Mouse (Mus musculus) hindbrain, embryonic 10.5 days (tissue): Measurements from ENCODE around the gene Nipbl. TPM values are rescaled to one million over a fixed set of nuclear protein-coding genes. Genes with fewer than 3 reads are reported as not detected.
A peak's percentile ranks its signal among the peaks of the same experiment; 100 is the strongest.
"Not testable (repeated sequence)": the region's sequence is repeated elsewhere in the genome, so short reads cannot be mapped to it uniquely, and the experiment has no call there.

Experiments
- DNase-seq: peaks from one replicate; pipeline ENCODE4 v3.0.0-alpha.2; 2017; ENCODE audit warnings: low spot score
- H3K27ac ChIP-seq: fragments of 300-500 bp; sonication (generic); 2 replicates; pipeline ENCODE4 v1.5.1; 2016; ENCODE audit warnings: mild to moderate bottlenecking, moderate library complexity
- H3K27me3 ChIP-seq: fragments of 300-500 bp; sonication (generic); 2 replicates; pipeline ENCODE4 v1.6.1; 2016; ENCODE audit warnings: mild to moderate bottlenecking; ENCODE audit not compliant: poor library complexity, insufficient read depth, severe bottlenecking
- H3K36me3 ChIP-seq: fragments of 300-500 bp; sonication (generic); 2 replicates; pipeline ENCODE4 v1.6.1; 2016; ENCODE audit warnings: mild to moderate bottlenecking, moderate library complexity
- H3K4me1 ChIP-seq: fragments of 300-500 bp; sonication (generic); replicated peaks from 2 replicates; pipeline ENCODE4 v1.6.1; 2016; ENCODE audit warnings: mild to moderate bottlenecking
- H3K4me3 ChIP-seq: fragments of 300-500 bp; sonication (generic); 2 replicates; pipeline ENCODE4 v1.5.1; 2016; ENCODE audit warnings: mild to moderate bottlenecking, moderate library complexity
- H3K9me3 ChIP-seq: fragments of 300-500 bp; sonication (generic); 2 replicates; pipeline ENCODE4 v1.6.1; 2016; ENCODE audit warnings: mild to moderate bottlenecking, moderate library complexity
- WGBS: fragments of 180-500 bp; shearing (Covaris S2); methylation state at CpG from one replicate; pipeline ENCODE4 v1.1.7; 2016; 5-methylcytosine and 5-hydroxymethylcytosine counted together
- polyA plus RNA-seq: library from polyadenylated mRNA; unstranded; fragments of >200 nt; fragmentation: Nextera tagmentation; extraction: Ambion mirVana; gene quantifications from 2 replicates; pipeline ENCODE4 v1.2.1, GENCODE M21; 2016

Nipbl gene
- 15.0 and 17.2 TPM in 2 replicates for polyA plus RNA-seq

DNA sequence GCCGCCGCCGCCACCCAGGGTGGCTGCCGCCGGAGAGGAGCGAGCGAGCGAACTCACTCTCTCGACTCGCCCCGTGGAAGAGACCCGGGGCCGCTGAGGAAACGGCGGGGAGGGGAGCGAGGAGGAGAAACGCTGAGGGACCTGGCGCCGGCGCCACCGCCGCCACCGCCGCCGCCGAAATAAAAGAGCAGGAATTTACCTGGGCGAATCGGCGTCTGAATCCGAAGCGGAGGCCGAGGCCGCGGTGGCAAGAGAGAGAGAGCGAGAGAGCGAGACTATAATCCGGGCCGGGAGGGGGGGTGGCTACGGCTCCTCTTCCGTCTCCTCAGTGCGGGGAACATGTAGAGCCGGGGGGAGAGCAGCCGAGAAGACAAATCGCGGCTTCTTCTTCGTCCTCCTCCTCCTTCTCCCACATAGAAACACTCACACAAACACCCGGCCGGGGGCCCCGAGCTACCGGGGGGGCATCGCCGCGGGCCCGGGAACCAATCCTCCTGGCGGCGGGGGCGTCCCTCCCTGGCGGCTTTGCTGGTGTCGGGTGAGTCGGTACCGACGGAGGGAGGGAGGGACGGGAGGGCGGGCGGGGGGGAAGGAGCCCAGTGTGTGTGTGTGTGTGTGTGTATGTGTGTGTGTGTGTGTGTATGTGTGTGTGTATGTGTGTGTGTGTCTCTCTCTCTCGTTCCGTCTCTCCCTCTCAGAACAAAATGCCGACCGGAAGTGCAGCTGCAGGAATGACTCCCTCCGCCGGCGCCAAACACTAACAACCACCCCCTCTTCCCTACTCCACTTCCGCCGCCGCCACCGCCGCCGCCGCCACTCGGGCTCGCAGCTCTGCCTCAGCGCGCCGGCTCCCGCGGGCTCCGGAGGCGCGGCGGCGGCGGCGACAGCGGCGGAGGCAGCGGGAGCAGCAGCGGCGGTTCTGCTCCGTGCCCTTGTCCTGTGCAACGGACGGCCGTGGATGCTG lies at the start of gene Nipbl:
Nipbl (minus strand) TSS at position 538 of the 964 bp plus-strand sequence.
- no peaks in the 10 kb centered on the region for H3K36me3 ChIP-seq
- WGBS: under 1% methylated on average over 87 of the region's 102 CpGs
- peaks cover 37% of the 10 kb centered on the region for H3K4me1 ChIP-seq
- DNase-seq: peak; percentile 93
- no peaks in the 10 kb centered on the region for H3K9me3 ChIP-seq
- H3K4me3 ChIP-seq: peak within 1 kb of the TSS; percentile 95
- no peaks in the 10 kb centered on the region for H3K27me3 ChIP-seq
- H3K27ac ChIP-seq: peak within 1 kb of the TSS; percentile 98

DNA sequence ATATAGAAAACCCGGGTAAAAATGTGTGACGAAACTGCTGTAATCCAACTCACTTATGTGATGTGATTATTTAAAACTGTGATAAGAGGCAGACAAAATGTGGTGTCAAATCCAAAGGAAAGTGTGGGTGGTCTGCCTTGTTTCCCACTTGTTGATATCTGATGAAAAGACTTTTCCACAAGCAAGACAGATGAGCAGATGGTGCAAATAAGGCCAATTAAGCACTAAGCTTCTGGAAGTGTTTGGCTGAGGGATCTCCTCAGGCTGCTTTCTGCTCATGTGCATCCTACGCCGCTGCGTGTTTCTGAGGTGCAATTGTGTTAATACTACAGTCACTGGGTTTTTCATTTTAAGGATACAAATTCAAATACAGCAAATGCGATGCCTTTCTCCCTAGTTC lies 41.0 kb upstream of the Nipbl start:
- no peak for DNase-seq
- H3K27me3 ChIP-seq: no peaks in the 10 kb centered on the region
- no peaks in the 10 kb centered on the region for H3K9me3 ChIP-seq
- no peaks in the 10 kb centered on the region for H3K36me3 ChIP-seq
- no peaks in the 10 kb centered on the region for H3K4me1 ChIP-seq
- WGBS: 87% methylated on average over 6 of the region's 6 CpGs
- no peak overlapping the region for H3K4me3 ChIP-seq
- no peak overlapping the region for H3K27ac ChIP-seq

DNA sequence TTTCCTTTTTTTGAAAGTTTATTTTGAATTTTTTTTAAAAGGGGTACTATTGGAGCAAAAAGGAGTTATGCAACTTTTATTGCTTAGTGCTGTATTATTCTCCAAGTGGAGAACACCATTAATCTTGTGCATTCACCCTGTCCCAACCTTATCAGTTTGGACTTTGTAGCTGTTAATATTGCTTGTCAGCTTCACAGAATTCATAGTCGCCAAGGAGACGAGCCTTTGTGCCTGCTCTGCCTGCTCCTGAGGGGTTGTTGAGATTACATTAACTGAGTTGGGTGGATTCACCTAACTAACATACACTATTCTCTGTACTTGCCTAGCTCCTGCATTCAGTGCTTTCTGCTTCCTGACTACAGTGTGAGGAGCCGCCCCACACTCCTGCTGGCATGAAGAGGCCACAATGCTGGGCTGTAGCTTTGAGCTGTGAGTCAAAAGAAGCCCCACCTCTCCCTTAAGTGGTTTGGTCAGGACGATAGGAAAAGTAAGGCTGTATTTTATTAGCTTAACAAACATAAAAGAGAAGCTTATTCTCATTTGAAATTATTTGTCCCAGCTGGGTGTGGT lies 24.8 kb upstream of the Nipbl start:
- Histone ChIP-seq H3K36me3 (no peaks in the 10 kb centered on the region), H3K4me1 (no peaks in the 10 kb centered on the region), H3K4me3 (no peak overlapping the region), H3K27me3 (no peaks in the 10 kb centered on the region), H3K9me3 (no peaks in the 10 kb centered on the region), H3K27ac (no peak overlapping the region)
- WGBS: 62% methylated on average over 4 of the region's 4 CpGs
- no peak for DNase-seq

DNA sequence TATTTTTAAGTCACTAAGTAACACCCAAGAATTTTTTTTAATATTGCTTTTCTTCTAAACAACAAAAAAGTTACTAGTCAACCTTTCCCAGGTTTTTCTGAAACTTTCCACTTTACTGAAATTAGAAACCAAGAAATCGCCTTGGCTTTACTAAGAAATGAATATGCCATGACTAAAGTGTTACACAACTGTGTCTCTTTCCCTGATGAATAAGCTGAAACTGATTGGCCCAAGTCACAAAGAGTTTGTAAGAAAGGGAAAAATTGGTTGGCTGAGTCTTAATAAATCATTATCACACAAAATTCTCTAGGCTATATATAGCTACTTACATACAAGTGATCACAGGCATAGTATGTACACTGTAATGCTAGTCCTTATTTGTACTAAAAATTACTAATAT lies 19.3 kb upstream of the Nipbl start:
- no peak overlapping the region for H3K27ac ChIP-seq
- H3K4me1 ChIP-seq: no peaks in the 10 kb centered on the region
- 87% methylated on average over 1 of the region's 1 CpGs for WGBS
- no peak overlapping the region for H3K4me3 ChIP-seq
- no peak for DNase-seq
- H3K36me3 ChIP-seq: no peaks in the 10 kb centered on the region
- no peaks in the 10 kb centered on the region for H3K9me3 ChIP-seq
- no peaks in the 10 kb centered on the region for H3K27me3 ChIP-seq

DNA sequence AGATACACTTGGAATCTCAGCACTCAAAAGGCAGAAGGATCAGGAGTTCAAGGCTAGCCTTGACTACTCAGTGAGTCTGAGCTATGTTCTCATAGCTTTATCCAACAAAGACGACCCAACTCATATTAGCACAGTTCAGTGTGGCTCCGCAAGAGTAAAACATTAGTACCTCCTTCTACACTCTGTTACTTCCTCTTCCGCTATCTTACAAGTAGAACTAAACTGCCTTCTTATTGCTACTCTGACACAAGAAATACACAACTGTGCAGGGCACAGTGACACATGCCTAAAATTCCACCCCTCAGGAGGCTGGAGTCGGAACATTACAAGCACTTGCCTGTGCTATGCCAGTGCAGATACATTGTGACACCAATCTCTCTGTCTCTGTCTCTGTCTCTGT lies 18.5 kb upstream of the Nipbl start:
- no peak overlapping the region for H3K4me3 ChIP-seq
- H3K36me3 ChIP-seq: no peaks in the 10 kb centered on the region
- WGBS: 93% methylated on average over 4 of the region's 4 CpGs
- no peaks in the 10 kb centered on the region for H3K9me3 ChIP-seq
- no peak for DNase-seq
- no peaks in the 10 kb centered on the region for H3K4me1 ChIP-seq
- H3K27ac ChIP-seq: no peak overlapping the region
- no peaks in the 10 kb centered on the region for H3K27me3 ChIP-seq

DNA sequence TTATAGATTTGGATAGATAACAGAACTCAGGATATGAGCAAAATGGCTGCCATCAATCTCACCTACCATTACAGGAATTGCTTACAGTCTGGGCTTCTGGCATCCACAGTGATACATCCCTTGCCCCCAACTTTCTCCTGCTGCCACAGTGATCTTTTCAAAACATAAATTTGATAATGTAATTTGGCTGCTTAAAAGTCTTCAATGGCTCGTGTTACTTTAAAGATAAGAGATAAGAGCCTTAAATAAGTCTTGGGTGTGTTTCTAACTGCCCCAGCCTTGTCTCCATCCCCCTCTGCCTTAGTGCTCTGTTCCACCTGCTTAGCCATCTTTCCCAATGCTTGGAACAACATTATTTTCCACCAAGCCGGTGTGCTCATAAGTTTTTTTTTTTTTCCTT lies 16.6 kb upstream of the Nipbl start:
- no peaks in the 10 kb centered on the region for H3K36me3 ChIP-seq
- no peak overlapping the region for H3K27ac ChIP-seq
- H3K9me3 ChIP-seq: no peaks in the 10 kb centered on the region
- 87% methylated on average over 2 of the region's 2 CpGs for WGBS
- no peak overlapping the region for H3K4me3 ChIP-seq
- no peaks in the 10 kb centered on the region for H3K27me3 ChIP-seq
- H3K4me1 ChIP-seq: no peaks in the 10 kb centered on the region
- no peak for DNase-seq

DNA sequence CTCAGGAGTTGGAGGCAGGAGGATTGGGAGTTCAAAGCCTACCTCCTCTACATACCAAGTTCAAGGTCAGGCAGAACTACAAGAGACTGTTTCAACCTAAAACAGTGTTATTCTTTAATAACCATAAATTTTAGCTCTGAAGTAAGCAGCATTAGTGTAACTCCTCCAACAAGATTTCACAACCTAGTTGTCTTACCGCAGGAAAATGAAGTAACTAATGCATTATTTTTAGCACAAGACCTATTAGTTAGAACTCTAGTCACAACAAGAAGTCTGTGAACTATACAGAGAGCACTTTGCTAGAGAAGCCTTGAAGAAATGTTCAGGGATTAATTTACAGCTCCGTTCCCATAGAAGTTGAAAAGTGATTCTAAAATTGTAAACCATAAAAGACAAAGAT lies 15.7 kb upstream of the Nipbl start:
- H3K27ac ChIP-seq: no peak overlapping the region
- no peaks in the 10 kb centered on the region for H3K36me3 ChIP-seq
- H3K4me1 ChIP-seq: no peaks in the 10 kb centered on the region
- H3K27me3 ChIP-seq: no peaks in the 10 kb centered on the region
- H3K9me3 ChIP-seq: no peaks in the 10 kb centered on the region
- no peak for DNase-seq
- H3K4me3 ChIP-seq: no peak overlapping the region
- 93% methylated on average over 2 of the region's 2 CpGs for WGBS

DNA sequence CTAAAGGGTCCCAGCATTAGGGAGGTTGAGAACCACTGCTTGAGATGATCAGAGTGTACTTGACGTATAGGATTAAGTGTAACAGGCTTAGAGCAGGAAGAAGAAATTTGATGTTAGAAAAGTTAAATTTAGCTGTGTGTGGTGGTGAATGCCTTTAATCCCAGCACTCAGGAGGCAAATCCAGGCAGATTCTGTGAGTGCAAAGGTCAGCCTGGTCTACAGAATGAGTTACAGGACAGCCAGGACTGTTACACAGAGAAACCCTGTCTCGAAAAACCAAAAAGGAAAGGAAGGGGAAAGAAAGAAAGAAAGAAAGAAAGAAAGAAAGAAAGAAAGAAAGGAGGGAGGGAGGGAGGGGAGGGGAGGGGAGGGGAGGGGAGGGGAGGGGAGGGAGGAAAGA lies 12.0 kb upstream of the Nipbl start:
- WGBS: 78% methylated on average over 2 of the region's 2 CpGs
- not testable (repeated sequence) for DNase-seq, H3K9me3 ChIP-seq, H3K36me3 ChIP-seq, H3K4me1 ChIP-seq, H3K27ac ChIP-seq, H3K27me3 ChIP-seq, H3K4me3 ChIP-seq

DNA sequence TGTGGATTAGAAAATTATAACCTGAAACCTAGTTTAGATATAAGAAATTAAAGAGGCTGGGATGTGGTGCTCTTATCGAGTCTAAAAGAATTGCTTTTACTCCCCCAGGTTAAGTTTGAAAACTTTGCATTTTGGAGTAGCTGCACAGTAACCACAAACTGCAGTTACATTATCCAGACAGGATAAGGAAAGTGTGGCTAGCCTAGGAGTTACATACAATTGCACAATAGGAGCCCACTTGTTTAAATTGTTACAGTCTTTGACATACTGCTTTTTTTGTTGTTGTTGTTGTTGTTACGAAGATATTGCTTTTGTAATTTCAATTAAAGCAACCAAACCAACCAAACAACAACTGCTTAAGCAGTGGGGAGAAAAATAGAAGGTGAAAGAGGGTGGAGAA lies 11.2 kb upstream of the Nipbl start:
- H3K27ac ChIP-seq: no peak overlapping the region
- H3K9me3 ChIP-seq: no peaks in the 10 kb centered on the region
- 90% methylated on average over 2 of the region's 2 CpGs for WGBS
- no peak overlapping the region for H3K4me3 ChIP-seq
- H3K4me1 ChIP-seq: no peaks in the 10 kb centered on the region
- DNase-seq: no peak
- H3K36me3 ChIP-seq: no peaks in the 10 kb centered on the region
- H3K27me3 ChIP-seq: no peaks in the 10 kb centered on the region

DNA sequence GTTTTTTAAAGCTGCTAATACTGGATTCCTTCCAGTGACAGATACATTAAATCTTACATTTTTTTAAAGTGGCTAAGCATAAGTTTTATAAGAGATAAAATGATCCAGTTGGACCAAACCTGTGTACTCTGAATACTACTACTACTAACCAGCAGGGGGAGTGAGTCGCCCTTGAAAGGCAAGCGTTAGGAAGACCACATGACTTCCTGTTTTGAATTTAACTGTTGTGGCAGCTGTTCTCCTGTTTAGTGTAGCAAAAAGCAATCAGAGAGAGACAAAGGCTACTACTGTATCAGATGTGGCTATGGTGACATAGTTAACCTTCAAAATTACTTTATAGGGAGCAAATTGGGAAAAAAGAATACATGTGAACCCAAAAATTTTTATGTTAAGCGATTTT lies 6.8 kb upstream of the Nipbl start:
- Histone ChIP-seq H3K27me3 (no peaks in the 10 kb centered on the region), H3K4me1 (peaks cover 20% of the 10 kb centered on the region), H3K27ac (no peak overlapping the region), H3K36me3 (no peaks in the 10 kb centered on the region), H3K4me3 (no peak overlapping the region), H3K9me3 (no peaks in the 10 kb centered on the region)
- WGBS: 39% methylated on average over 3 of the region's 3 CpGs
- DNase-seq: no peak

DNA sequence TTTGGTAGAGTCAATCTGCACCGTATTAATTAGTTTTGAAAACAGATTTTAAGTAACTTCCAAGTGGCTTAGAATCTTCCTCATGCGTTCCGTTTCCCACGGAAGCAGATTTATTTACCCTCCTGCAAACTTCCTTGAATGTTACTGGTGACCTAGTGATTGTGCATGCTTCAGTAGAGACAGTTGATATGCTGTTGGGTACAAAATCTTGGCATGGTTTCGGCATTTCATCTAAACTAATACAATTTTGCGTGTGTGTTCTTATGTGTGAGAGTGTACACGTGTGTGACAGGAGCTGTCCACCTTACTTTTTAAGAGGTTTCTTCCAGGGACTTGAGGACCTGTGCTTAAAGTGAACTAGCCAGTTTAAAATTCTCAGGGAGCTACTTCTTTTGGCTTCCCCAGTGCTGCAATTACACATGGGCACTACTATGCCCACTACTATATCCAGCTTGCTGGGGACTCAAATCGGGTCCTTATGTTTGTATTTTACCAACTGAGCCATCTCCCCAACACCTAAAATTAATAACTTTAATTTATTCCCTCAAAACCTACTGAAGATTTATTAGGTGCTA lies 3.0 kb upstream of the Nipbl start:
- Histone ChIP-seq H3K4me3 (peak overlapping the region; percentile 95), H3K27me3 (no peaks in the 10 kb centered on the region), H3K36me3 (no peaks in the 10 kb centered on the region), H3K9me3 (no peaks in the 10 kb centered on the region), H3K27ac (no peak overlapping the region), H3K4me1 (peaks cover 22% of the 10 kb centered on the region)
- 85% methylated on average over 8 of the region's 8 CpGs for WGBS
- no peak for DNase-seq

DNA sequence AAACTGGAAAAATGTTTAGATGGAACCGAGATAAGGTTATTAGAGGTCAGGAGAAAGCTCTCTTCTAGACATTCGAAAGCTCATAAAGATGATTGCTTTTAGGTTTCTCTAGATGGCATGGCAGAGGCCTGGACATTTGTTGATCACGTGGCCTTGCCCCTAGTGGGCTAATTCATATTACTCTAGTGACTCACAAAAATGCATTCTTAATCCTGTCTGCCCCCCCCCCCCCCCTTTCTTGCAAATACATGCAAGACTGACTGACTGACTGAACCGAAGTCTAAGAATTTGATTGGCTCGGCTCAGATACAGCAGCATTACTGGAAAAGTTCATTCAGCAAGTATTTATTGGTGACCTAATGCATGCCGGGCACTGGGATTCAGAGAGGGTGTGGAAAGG lies 2.2 kb upstream of the Nipbl start:
- WGBS: 10% methylated on average over 6 of the region's 6 CpGs

DNA sequence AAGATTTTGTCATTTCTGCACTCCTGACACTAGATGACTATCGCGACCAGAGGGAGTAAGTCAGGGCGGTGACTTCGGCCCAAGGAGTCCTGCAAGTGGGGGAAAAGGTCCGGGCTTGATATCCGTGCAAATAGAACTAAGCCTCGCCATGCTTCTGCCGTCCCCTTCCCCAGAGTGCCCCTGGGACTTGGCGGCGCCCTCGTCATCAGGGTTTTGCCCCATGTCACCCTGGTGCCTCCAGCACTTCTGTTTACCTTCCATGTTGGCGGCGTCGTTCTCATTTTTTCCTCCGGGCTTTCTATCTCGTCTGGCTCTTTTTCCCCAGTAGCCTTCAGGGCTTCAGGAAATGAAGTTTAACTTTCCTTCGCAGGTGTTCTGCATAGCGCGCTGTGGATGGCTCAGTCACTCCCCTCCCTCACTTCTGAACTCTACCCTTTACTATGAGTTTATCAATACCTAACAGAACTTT lies 1.7 kb upstream of the Nipbl start:
- WGBS: under 1% methylated on average over 19 of the region's 19 CpGs
- Histone ChIP-seq H3K9me3 (no peaks in the 10 kb centered on the region), H3K4me1 (peaks cover 35% of the 10 kb centered on the region), H3K4me3 (peak overlapping the region; percentile 95), H3K27ac (peak overlapping the region; percentile 98), H3K36me3 (no peaks in the 10 kb centered on the region), H3K27me3 (no peaks in the 10 kb centered on the region)
- DNase-seq: peak; percentile 53

More for the DNA sequence above, 2.2 kb upstream of the Nipbl start:
- Histone ChIP-seq H3K4me3 (peak overlapping the region; percentile 95), H3K27me3 (no peaks in the 10 kb centered on the region), H3K4me1 (peaks cover 30% of the 10 kb centered on the region), H3K27ac (peak overlapping the region; percentile 98; the same call in 1 of the 2 replicates), H3K9me3 (no peaks in the 10 kb centered on the region), H3K36me3 (no peaks in the 10 kb centered on the region)
- DNase-seq: peak; percentile 62
